Mouse (Mus musculus) forebrain, embryonic 12.5 days (tissue): ENCODE data around the gene Tmem25. TPM values are rescaled to one million over a fixed set of nuclear protein-coding genes. Genes with fewer than 3 reads are reported as not detected.

Experiments
- ATAC-seq: fragments of 200-750 bp; cut with Nextera tagmentation; 2 replicates; pipeline ENCODE4 v1.8.0; 2017; ENCODE audit warnings: moderate TSS enrichment; ENCODE audit not compliant: low FRiP score
- H3K27ac ChIP-seq: fragments of 300-500 bp; sonication (generic); 2 replicates; pipeline ENCODE4 v1.5.1; 2016; ENCODE audit warnings: mild to moderate bottlenecking
- H3K27me3 ChIP-seq: fragments of 300-500 bp; sonication (generic); 2 replicates; pipeline ENCODE4 v1.6.1; 2016; ENCODE audit warnings: mild to moderate bottlenecking
- H3K36me3 ChIP-seq: fragments of 300-500 bp; sonication (generic); replicated peaks from 2 replicates; pipeline ENCODE4 v1.6.1; 2016; ENCODE audit warnings: mild to moderate bottlenecking
- H3K4me1 ChIP-seq: fragments of 300-500 bp; sonication (generic); 2 replicates; pipeline ENCODE4 v1.6.1; 2016
- H3K4me2 ChIP-seq: fragments of 300-500 bp; sonication (generic); 2 replicates; pipeline ENCODE4 v1.6.1; 2016; ENCODE audit warnings: mild to moderate bottlenecking, moderate library complexity
- H3K4me3 ChIP-seq: fragments of 300-500 bp; sonication (generic); replicated peaks from 2 replicates; pipeline ENCODE4 v1.5.1; 2016; ENCODE audit warnings: mild to moderate bottlenecking
- H3K9ac ChIP-seq: fragments of 300-500 bp; sonication (generic); 2 replicates; pipeline ENCODE4 v1.6.1; 2016; ENCODE audit warnings: mild to moderate bottlenecking
- H3K9me3 ChIP-seq: fragments of 300-500 bp; sonication (generic); 2 replicates; pipeline ENCODE4 v1.6.1; 2016
- WGBS: fragments of 180-500 bp; shearing (Covaris S2); methylation state at CpG from one replicate; pipeline ENCODE4 v1.1.7; 2016; 5-methylcytosine and 5-hydroxymethylcytosine counted together
- polyA plus RNA-seq: library from polyadenylated mRNA; unstranded; fragments of >200 nt; fragmentation: Nextera tagmentation; extraction: Ambion mirVana; gene quantifications from 2 replicates; pipeline ENCODE4 v1.2.1, GENCODE M21; 2016

Gene Tmem25
- polyA plus RNA-seq, 1 experiment from 2014 or later = 4.4 TPM

GRCm38 (mm10) chr9:44807778-44808177 is 8.7 kb upstream of the Tmem25 start:
- ATAC-seq = no peak
- Histone ChIP-seq H3K4me3 (no peak overlapping the region), H3K27ac (no peak overlapping the region), H3K4me1 (no peaks in the 10 kb centered on the region), H3K27me3 (no peaks in the 10 kb centered on the region), H3K9ac (no peak overlapping the region), H3K4me2 (no peak overlapping the region), H3K9me3 (no peaks in the 10 kb centered on the region), H3K36me3 (peaks cover 78% of the 10 kb centered on the region)
- WGBS = 93% methylated on average over 10 of the region's 10 CpGs

GRCm38 (mm10) chr9:44807141-44807540 is 8.0 kb upstream of the Tmem25 start:
- H3K36me3 ChIP-seq = peaks cover 72% of the 10 kb centered on the region
- ATAC-seq = no peak
- WGBS = 82% methylated on average over 5 of the region's 5 CpGs

GRCm38 (mm10) chr9:44805536-44805935 is 6.4 kb upstream of the Tmem25 start:
- WGBS = 93% methylated on average over 5 of the region's 5 CpGs
- H3K36me3 ChIP-seq = peaks cover 58% of the 10 kb centered on the region
- ATAC-seq = no peak
- no peak overlapping the region for H3K4me3 ChIP-seq
- H3K4me1 ChIP-seq = no peaks in the 10 kb centered on the region
- no peak overlapping the region for H3K9ac ChIP-seq
- no peak overlapping the region for H3K27ac ChIP-seq
- peaks cover 18% of the 10 kb centered on the region for H3K27me3 ChIP-seq
- H3K4me2 ChIP-seq = no peak overlapping the region
- no peaks in the 10 kb centered on the region for H3K9me3 ChIP-seq

More at GRCm38 (mm10) chr9:44807141-44807540, 8.0 kb upstream of the Tmem25 start:
- no peaks in the 10 kb centered on the region for H3K9me3 ChIP-seq
- no peak overlapping the region for H3K4me2 ChIP-seq
- H3K4me3 ChIP-seq = no peak overlapping the region
- H3K4me1 ChIP-seq = no peaks in the 10 kb centered on the region
- no peak overlapping the region for H3K27ac ChIP-seq
- H3K9ac ChIP-seq = no peak overlapping the region
- H3K27me3 ChIP-seq = 0 out of 2 replicates have a peak, but pooled peaks cover 2% of the 10 kb centered on the region

DNA sequence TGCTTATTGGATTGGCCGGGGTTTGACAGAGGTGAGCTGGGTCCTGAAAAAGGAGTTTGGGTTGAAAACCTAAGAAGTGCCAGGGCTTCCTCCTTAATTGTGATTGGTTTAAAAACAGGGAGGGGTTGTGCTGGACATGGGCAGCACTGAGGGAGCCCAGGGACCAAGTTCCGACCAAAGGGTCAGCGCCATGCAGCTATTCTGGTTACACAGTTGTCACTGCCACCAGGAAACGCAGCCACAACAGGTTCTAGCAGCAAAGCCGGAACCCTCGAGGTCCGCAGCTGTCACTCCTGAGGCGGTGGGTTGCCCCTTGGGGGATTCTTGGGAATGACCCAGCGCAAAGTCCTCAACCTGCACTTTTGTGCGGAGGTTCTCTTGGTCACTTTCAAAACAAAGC is 5.6 kb upstream of the Tmem25 start:
- H3K9me3 ChIP-seq = no peaks in the 10 kb centered on the region
- H3K4me2 ChIP-seq = no peak overlapping the region
- H3K27ac ChIP-seq = no peak overlapping the region
- ATAC-seq = no peak
- no peak overlapping the region for H3K4me3 ChIP-seq
- H3K27me3 ChIP-seq = peaks cover 24% of the 10 kb centered on the region
- 90% methylated on average over 10 of the region's 10 CpGs for WGBS
- H3K4me1 ChIP-seq = peaks cover 7% of the 10 kb centered on the region; the same call in 1 of the 2 replicates
- peaks cover 50% of the 10 kb centered on the region for H3K36me3 ChIP-seq
- no peak overlapping the region for H3K9ac ChIP-seq

GRCm38 (mm10) chr9:44802808-44803450 is 3.8 kb upstream of the Tmem25 start, which contains the start of gene Ttc36:
Gene Ttc36, minus strand, starts transcription at chr9:44803072.
- peaks cover 31% of the 10 kb centered on the region for H3K27me3 ChIP-seq
- no peak within 1 kb of the TSS for H3K4me2 ChIP-seq
- ATAC-seq = no peak
- peaks cover 17% of the 10 kb centered on the region for H3K4me1 ChIP-seq
- 78% methylated on average over 4 of the region's 4 CpGs for WGBS
- H3K36me3 ChIP-seq = peaks cover 32% of the 10 kb centered on the region
- no peak within 1 kb of the TSS for H3K9ac ChIP-seq
- H3K27ac ChIP-seq = no peak within 1 kb of the TSS
- H3K4me3 ChIP-seq = no peak within 1 kb of the TSS
- H3K9me3 ChIP-seq = no peaks in the 10 kb centered on the region

DNA sequence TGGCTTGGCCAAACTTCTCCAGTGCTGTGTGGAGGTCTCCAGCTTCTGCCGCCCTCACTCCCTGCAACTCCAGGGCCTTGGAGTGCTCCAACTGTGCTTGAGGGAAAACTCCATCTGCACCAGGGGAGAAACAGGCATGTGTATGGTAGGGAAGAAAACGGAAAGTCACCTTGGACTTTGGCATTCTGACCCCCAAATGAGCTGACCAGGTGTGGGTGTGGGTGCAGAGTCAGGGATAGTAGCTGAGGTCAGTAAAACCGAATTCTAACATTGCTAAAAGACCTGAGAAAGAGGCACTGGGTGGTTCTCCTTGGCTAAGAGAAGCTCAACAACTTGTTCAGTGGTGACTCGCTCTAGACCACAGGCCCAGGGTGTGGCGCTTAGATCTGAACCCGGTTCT is 2.6 kb upstream of the Tmem25 start:
- Histone ChIP-seq H3K9me3 (no peaks in the 10 kb centered on the region), H3K36me3 (peaks cover 19% of the 10 kb centered on the region), H3K4me1 (peaks cover 17% of the 10 kb centered on the region), H3K4me2 (no peak overlapping the region), H3K27ac (no peak overlapping the region), H3K4me3 (no peak overlapping the region), H3K9ac (no peak overlapping the region), H3K27me3 (peaks cover 37% of the 10 kb centered on the region)
- 85% methylated on average over 6 of the region's 6 CpGs for WGBS
- ATAC-seq = no peak

DNA sequence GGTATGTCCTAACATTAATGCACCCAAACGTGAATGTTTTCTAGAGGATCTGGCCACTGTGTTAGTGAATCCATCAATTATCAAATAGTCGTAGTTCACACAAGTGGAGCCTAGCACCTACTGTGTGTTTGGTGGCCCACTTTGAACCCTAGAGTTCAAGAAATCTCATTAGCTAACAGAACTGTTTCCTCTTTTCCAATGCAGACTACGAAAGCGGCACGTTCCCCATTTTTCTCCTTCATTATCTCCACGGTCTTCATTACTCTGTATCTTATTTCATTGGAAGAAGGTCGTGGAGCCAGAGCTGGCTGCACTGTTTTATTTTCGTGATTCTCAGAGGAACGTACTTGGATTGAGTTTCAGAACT is 834 bp upstream of the Tmem25 start:
- Histone ChIP-seq H3K4me1 (peaks cover 17% of the 10 kb centered on the region), H3K9me3 (no peaks in the 10 kb centered on the region), H3K36me3 (peaks cover 4% of the 10 kb centered on the region), H3K27ac (no peak overlapping the region), H3K9ac (peak overlapping the region; percentile 74; the same call in 1 of the 2 replicates), H3K27me3 (peaks cover 45% of the 10 kb centered on the region), H3K4me3 (peak overlapping the region; percentile 56), H3K4me2 (peak overlapping the region; percentile 85)
- no peak; the same call in 1 of the 2 replicates for ATAC-seq
- 39% methylated on average over 9 of the region's 9 CpGs for WGBS

DNA sequence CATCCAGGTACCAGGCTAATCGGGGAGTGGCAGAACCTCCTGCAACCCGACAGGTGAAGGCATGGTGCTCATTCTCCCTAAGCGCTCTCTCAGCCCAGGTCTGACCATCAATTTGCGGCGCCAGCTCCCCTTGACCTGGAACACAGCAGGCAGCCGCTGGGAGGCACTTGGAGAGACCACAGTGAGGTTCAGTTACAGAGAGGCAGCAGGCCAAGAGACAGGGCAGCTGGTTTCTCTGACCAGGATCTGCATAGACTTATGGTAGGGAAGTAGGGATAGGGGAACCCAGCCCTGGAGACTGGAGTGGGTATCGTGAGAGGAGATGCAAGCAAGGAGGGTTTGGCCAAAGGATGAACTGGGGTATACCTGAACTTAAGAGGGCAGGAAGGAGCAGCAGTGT is 809 bp downstream of the Tmem25 start:
- H3K27me3 ChIP-seq = peaks cover 45% of the 10 kb centered on the region
- WGBS = 42% methylated on average over 7 of the region's 7 CpGs
- H3K4me2 ChIP-seq = peak overlapping the region; percentile 85
- no peaks in the 10 kb centered on the region for H3K36me3 ChIP-seq
- peaks cover 17% of the 10 kb centered on the region for H3K4me1 ChIP-seq
- no peak overlapping the region for H3K9ac ChIP-seq
- no peak overlapping the region for H3K27ac ChIP-seq
- no peaks in the 10 kb centered on the region for H3K9me3 ChIP-seq
- peak overlapping the region; percentile 56 for H3K4me3 ChIP-seq
- no peak for ATAC-seq

DNA sequence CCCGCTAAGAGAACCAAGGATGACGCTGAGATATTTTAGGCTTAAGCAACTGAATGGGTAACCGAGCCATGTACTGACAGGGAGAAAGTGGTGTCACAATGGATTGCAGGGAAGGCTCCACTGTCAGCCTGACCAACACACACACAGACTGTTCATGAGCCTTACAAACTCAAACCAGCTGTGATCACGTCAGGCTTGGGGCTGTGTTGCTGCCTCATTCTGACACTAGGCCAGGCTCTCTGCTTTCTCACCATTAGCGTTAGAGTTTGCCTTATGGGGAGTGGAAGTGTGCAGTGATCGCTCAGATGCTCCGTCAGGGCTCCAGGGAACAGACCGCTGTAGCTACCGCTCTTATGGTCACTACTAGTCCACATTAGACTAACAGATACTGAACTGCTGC is 6.3 kb downstream of the Tmem25 start:
- H3K27ac ChIP-seq = no peak overlapping the region
- H3K9me3 ChIP-seq = no peaks in the 10 kb centered on the region
- no peak overlapping the region for H3K4me2 ChIP-seq
- no peak overlapping the region for H3K9ac ChIP-seq
- H3K4me3 ChIP-seq = no peak overlapping the region
- H3K36me3 ChIP-seq = peaks cover 45% of the 10 kb centered on the region
- 76% methylated on average over 9 of the region's 9 CpGs for WGBS
- no peaks in the 10 kb centered on the region for H3K4me1 ChIP-seq
- no peak for ATAC-seq
- H3K27me3 ChIP-seq = peaks cover 13% of the 10 kb centered on the region

DNA sequence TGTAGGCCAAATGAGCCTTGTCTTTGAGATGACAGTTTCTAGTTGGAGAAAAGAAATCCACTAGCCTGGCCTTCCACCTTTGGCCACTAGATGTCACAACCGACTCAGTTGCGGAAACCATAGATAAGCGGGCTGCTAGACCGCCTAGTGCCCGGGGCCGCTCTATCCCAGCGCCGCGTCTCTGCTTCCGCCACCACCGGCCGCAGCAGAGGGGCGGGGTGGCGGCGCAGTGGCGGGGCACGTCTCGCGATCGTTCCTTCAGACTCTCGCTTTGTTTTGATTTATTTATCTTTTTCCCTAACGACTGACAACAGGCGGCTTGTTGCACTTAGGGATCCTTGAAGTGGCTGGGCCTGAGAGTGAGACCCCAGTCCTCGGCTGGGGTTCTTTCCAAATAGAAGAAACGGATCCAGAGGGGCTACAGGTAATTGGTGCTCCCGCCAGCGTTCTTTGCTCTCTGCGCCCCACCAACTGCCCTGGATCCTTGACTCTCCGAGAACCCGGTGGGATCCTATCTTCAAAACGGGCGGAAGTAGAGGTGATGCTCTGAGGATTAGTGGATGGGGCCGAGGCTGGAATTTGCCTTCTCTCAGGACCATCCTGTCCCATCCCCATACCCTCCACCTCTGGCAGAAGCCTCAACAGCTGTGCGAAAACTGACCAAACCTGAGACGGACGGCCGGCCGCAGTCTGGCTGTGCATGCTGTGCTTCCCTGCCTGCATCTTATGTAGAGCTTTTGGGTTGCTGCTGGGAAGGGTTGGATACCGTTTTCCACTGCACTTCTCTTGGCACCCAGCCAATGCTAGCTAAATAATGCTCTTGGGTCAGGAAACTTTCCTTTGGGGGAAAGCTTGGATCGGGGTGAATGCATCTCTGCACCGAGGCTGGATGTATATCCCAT is 26.1 kb downstream of the Tmem25 start:
- H3K4me3 ChIP-seq = peak overlapping the region; percentile 76
- peak; percentile 99 for ATAC-seq
- WGBS = 1% methylated on average over 41 of the region's 41 CpGs
- peak overlapping the region; percentile 84 for H3K27ac ChIP-seq
- H3K9ac ChIP-seq = peak overlapping the region; percentile 75
- peaks cover 8% of the 10 kb centered on the region for H3K4me1 ChIP-seq
- no peaks in the 10 kb centered on the region for H3K9me3 ChIP-seq
- peak overlapping the region; percentile 91 for H3K4me2 ChIP-seq
- H3K36me3 ChIP-seq = peaks cover 11% of the 10 kb centered on the region
- no peaks in the 10 kb centered on the region for H3K27me3 ChIP-seq

GRCm38 (mm10) chr9:44772392-44772749 is 26.7 kb downstream of the Tmem25 start:
- Histone ChIP-seq H3K4me2 (no peak overlapping the region), H3K9ac (no peak overlapping the region), H3K4me3 (peak overlapping the region; percentile 76), H3K4me1 (peaks cover 8% of the 10 kb centered on the region), H3K36me3 (peaks cover 11% of the 10 kb centered on the region), H3K27ac (no peak overlapping the region), H3K27me3 (no peaks in the 10 kb centered on the region), H3K9me3 (no peaks in the 10 kb centered on the region)
- ATAC-seq = no peak
- WGBS = 24% methylated on average over 5 of the region's 5 CpGs

DNA sequence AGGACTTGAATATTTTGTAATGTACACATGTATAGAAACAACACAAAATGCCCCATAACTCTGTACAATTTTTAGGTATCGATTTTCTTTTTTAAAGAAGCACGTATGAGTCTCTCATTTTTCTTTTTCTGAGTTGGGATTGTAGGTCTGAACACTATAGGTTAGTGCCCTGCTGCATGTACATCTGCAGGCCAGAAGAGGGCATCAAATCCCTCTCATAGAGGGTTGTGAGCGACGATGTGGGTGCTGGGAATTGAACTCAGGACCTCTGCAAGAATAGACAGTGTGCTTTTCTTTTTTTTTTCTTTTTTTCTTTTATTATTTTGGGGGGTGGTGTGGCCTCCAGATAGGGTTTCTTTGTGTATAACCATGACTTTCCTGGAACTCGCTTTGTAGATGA is 27.7 kb downstream of the Tmem25 start:
- ATAC-seq = no peak
- Histone ChIP-seq H3K4me1 (peaks cover 15% of the 10 kb centered on the region), H3K9me3 (no peaks in the 10 kb centered on the region), H3K27ac (no peak overlapping the region), H3K4me3 (no peak overlapping the region), H3K4me2 (no peak overlapping the region), H3K36me3 (peaks cover 11% of the 10 kb centered on the region), H3K27me3 (no peaks in the 10 kb centered on the region), H3K9ac (no peak overlapping the region)
- 89% methylated on average over 5 of the region's 5 CpGs for WGBS
